Mouse (Mus musculus) spleen, adult 2 months (tissue): Measurements from ENCODE around the gene Dis3l2. TPM values are rescaled to one million over a fixed set of nuclear protein-coding genes. Genes with fewer than 3 reads are reported as not detected.
A peak's percentile ranks its signal among the peaks of the same experiment; 100 is the strongest.

Source experiments
- DNase-seq, 2 experiments: peaks; one replicate each; pipeline versions ENCODE4 v3.0.0 to v3.0.0-alpha.2; 2012 to 2021; ENCODE audit warnings: low spot score in 2 of 2, low read depth in 1 of 2
- H3K27ac ChIP-seq: fragments of 200-500 bp; 2 replicates; pipeline ENCODE4 v1.5.1; 2012; ENCODE audit warnings: low read length, inconsistent platforms; ENCODE audit not compliant: insufficient read depth
- H3K27me3 ChIP-seq: fragments of 200-500 bp; 2 replicates; pipeline ENCODE4 v1.6.1; 2012; ENCODE audit warnings: mild to moderate bottlenecking, moderate library complexity, low read length, inconsistent platforms; ENCODE audit not compliant: control insufficient read depth, insufficient read depth
- H3K36me3 ChIP-seq: fragments of 200-500 bp; 2 replicates; pipeline ENCODE4 v1.6.1; 2012; ENCODE audit warnings: mild to moderate bottlenecking, low read length, inconsistent platforms; ENCODE audit not compliant: control insufficient read depth, insufficient read depth
- H3K4me1 ChIP-seq: fragments of 200-500 bp; 2 replicates; pipeline ENCODE4 v1.6.1; 2011; ENCODE audit warnings: inconsistent platforms; ENCODE audit not compliant: control insufficient read depth, insufficient read depth, insufficient read length
- H3K4me3 ChIP-seq: fragments of 200-500 bp; 2 replicates; pipeline ENCODE4 v1.5.1; 2011; ENCODE audit warnings: mild to moderate bottlenecking, inconsistent platforms; ENCODE audit not compliant: insufficient read depth, insufficient read length; ENCODE audit errors: extremely low read depth
- CTCF ChIP-seq: fragments of 200-500 bp; IDR thresholded peaks from 2 replicates; pipeline ENCODE4 v1.5.1; 2011; ENCODE audit warnings: mild to moderate bottlenecking, inconsistent platforms; ENCODE audit not compliant: insufficient read depth, insufficient read length, insufficient replicate concordance; ENCODE audit errors: extremely low read depth
- POLR2A ChIP-seq: fragments of 200-500 bp; IDR thresholded peaks from 2 replicates; pipeline ENCODE4 v1.6.1; 2011; ENCODE audit warnings: low read depth, low read length, inconsistent platforms
- WGBS: fragments of 180-500 bp; shearing (Covaris S2); methylation state at CpG from one replicate; pipeline ENCODE4 v1.1.7; 2018; 5-methylcytosine and 5-hydroxymethylcytosine counted together
- polyA plus RNA-seq: library from polyadenylated mRNA; depleted of rRNA; stranded (reverse); fragments of >200 nt; gene quantifications from 2 replicates; pipeline ENCODE4 v1.2.3, GENCODE M21; 2012

Dis3l2 gene
- polyA plus RNA-seq, 1 experiment, result 8.8 TPM

GRCm38 (mm10) chr1:87050072-87050471 is 346.5 kb downstream of the Dis3l2 start:
- Histone ChIP-seq H3K27ac (no peak overlapping the region), H3K27me3 (no peaks in the 10 kb centered on the region), H3K4me3 (no peak overlapping the region), H3K4me1 (no peaks in the 10 kb centered on the region), H3K36me3 (0 out of 2 replicates have a peak, but pooled peaks cover 3% of the 10 kb centered on the region)
- WGBS, result 90% methylated on average over 3 of the region's 3 CpGs
- no peak for DNase-seq
- TF ChIP-seq POLR2A, result no peak
- TF ChIP-seq CTCF, result no peak

GRCm38 (mm10) chr1:87050700-87051099 is 347.1 kb downstream of the Dis3l2 start:
- Histone ChIP-seq H3K27me3 (no peaks in the 10 kb centered on the region), H3K4me1 (no peaks in the 10 kb centered on the region), H3K4me3 (no peak overlapping the region), H3K27ac (no peak overlapping the region), H3K36me3 (0 out of 2 replicates have a peak, but pooled peaks cover 3% of the 10 kb centered on the region)
- no peak for DNase-seq
- no peak for TF ChIP-seq CTCF
- no peak for TF ChIP-seq POLR2A
- 82% methylated on average over 1 of the region's 1 CpGs for WGBS

- H3K27ac ChIP-seq, result no peak overlapping the region
- no peaks in the 10 kb centered on the region for H3K27me3 ChIP-seq
- TF ChIP-seq CTCF (no peak), POLR2A (no peak)
- no peak overlapping the region for H3K4me3 ChIP-seq
- 86% methylated on average over 4 of the region's 4 CpGs for WGBS
- no peak for DNase-seq
- no peaks in the 10 kb centered on the region for H3K4me1 ChIP-seq
- 0 out of 2 replicates have a peak, but pooled peaks cover 3% of the 10 kb centered on the region for H3K36me3 ChIP-seq
These were observed 347.8 kb downstream of the Dis3l2 start for GRCm38 (mm10) chr1:87051369-87051768.

GRCm38 (mm10) chr1:87057075-87057474 is 353.5 kb downstream of the Dis3l2 start:
- no peaks in the 10 kb centered on the region for H3K36me3 ChIP-seq
- TF ChIP-seq CTCF (no peak), POLR2A (no peak)
- no peaks in the 10 kb centered on the region for H3K4me1 ChIP-seq
- DNase-seq, result no peak
- WGBS, result 76% methylated on average over 4 of the region's 4 CpGs
- no peak overlapping the region for H3K27ac ChIP-seq
- no peak overlapping the region for H3K4me3 ChIP-seq
- H3K27me3 ChIP-seq, result no peaks in the 10 kb centered on the region

GRCm38 (mm10) chr1:87059042-87059665 is 355.5 kb downstream of the Dis3l2 start:
- TF ChIP-seq CTCF (no peak), POLR2A (no peak)
- 56% methylated on average over 8 of the region's 8 CpGs for WGBS
- DNase-seq, result no peak
- Histone ChIP-seq H3K4me3 (no peak overlapping the region), H3K36me3 (no peaks in the 10 kb centered on the region), H3K27me3 (no peaks in the 10 kb centered on the region), H3K27ac (no peak overlapping the region), H3K4me1 (no peaks in the 10 kb centered on the region)

GRCm38 (mm10) chr1:87060913-87061312 is 357.3 kb downstream of the Dis3l2 start:
- H3K4me1 ChIP-seq, result no peaks in the 10 kb centered on the region
- DNase-seq, result no peak
- no peaks in the 10 kb centered on the region for H3K27me3 ChIP-seq
- H3K36me3 ChIP-seq, result no peaks in the 10 kb centered on the region
- no peak overlapping the region for H3K4me3 ChIP-seq
- H3K27ac ChIP-seq, result no peak overlapping the region
- no peak for TF ChIP-seq POLR2A
- TF ChIP-seq CTCF, result no peak

- Histone ChIP-seq H3K36me3 (no peaks in the 10 kb centered on the region), H3K27me3 (no peaks in the 10 kb centered on the region), H3K4me3 (no peak overlapping the region), H3K27ac (no peak overlapping the region), H3K4me1 (no peaks in the 10 kb centered on the region)
- TF ChIP-seq CTCF, result peak; percentile 36; the same call in 1 of the 2 replicates
- TF ChIP-seq POLR2A, result no peak
- DNase-seq, result peak in 1 of 2 experiments; percentile 24
- WGBS, result 51% methylated on average over 16 of the region's 16 CpGs
These were observed 367.1 kb downstream of the Dis3l2 start for GRCm38 (mm10) chr1:87070720-87071119.
